Mouse (Mus musculus): ENCODE data around the gene Atp11b. TPM values are rescaled to one million over a fixed set of nuclear protein-coding genes. Genes with fewer than 3 reads are reported as not detected.

The Atp11b gene
- polyA plus RNA-seq (2012; rRNA removed; ENCODE audit: low replicate concordance): 6.7 and 14.1 TPM in 2 replicates

DNA sequence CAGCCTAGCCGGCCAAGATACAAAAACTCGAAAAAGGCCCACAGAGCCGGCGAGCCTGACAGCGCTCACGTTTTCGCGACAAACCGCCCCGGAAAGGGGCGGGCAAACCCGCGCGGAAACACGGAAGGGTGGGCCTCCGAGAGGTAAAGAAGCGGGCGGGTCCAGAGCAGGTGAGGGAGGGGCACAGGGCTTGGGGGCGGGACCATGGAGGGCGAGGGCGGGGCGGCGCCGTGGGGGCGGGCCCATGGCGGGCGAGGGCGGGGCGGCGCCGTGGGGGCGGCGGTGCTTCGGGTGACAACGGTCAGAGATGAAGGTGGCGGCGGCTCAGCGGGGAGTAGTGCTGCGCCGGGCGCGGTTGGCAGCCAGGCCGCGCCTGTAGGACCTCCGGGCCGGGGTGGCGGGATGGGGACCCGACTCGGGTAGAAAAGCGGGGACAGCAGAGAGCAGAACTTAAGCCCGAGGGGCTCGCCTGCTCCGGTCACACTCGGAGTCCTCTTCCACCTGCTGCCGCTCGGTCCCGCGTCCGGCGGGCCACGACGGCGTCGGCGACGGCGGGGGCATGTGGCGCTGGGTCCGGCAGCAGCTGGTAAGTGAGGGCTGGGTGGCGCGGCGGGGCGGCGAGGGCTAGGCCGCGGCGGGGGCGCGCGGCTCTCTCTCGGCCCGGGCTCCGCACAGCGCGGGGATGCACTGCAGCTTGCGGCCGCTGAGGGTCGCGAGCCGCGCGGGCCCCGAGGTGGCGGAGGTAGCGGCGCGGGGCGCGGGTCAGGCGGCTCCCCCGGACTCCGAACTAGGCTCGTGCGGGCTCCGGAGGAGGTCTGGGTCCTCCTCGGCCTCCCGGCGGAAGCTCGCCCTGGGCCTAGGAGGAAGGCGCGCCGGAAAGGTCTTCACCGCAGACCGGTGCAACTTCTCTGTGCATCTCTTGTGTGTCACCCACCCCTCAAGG, at the start of gene Atp11b:
Gene Atp11b (plus strand): TSS at position 282 of the 943 bp plus-strand sequence.

Other genes starting within 250 kb of the Atp11b start
- gene Dcun1d1, start 183.3 kb downstream of the Atp11b start, polyA plus RNA-seq (2012; rRNA removed; ENCODE audit: low replicate concordance): 0.50 and 2.1 TPM in 2 replicates
- gene Mccc1, start 246.6 kb downstream of the Atp11b start, polyA plus RNA-seq (2012; rRNA removed; ENCODE audit: low replicate concordance): 5.9 and 7.7 TPM in 2 replicates

All from duodenum, adult 2 months (tissue).